Mouse (Mus musculus) thymus, postnatal 0 days (tissue): ENCODE results near the gene Cdc26. TPM values are rescaled to one million over a fixed set of nuclear protein-coding genes. Genes with fewer than 3 reads are reported as not detected.
A peak's percentile ranks its signal among the peaks of the same experiment; 100 is the strongest.

Experiments
- DNase-seq: peaks from one replicate; pipeline ENCODE4 v3.0.0-alpha.2; 2015; ENCODE audit warnings: low spot score
- polyA plus RNA-seq: library from polyadenylated mRNA; unstranded; fragments of >200 nt; fragmentation: Nextera tagmentation; extraction: Ambion mirVana; gene quantifications from 2 replicates; pipeline ENCODE4 v1.2.1, GENCODE M21; 2015

Cdc26 gene
- polyA plus RNA-seq, 1 experiment from 2014 or later = 169 TPM

DNA sequence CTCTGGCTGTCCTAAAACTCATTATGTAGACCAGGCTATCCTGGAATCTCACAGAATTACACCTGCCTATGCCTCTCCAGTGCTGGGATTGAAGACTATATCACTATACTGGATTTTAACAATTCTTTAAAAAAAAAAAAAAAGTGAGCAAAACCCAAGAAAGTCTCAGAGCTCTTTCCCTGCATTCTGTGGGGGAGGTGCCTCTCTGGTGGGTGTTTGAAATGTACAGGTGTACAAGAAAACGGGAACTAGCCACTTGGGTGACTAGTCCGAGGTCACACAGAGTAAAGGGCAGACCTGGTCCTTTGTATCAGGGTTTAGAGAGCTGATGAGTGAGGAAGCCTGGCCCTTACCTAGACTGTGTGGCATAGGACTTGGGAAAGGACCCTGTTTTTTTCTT, 46.0 kb downstream of the Cdc26 start:
- no peak for DNase-seq

DNA sequence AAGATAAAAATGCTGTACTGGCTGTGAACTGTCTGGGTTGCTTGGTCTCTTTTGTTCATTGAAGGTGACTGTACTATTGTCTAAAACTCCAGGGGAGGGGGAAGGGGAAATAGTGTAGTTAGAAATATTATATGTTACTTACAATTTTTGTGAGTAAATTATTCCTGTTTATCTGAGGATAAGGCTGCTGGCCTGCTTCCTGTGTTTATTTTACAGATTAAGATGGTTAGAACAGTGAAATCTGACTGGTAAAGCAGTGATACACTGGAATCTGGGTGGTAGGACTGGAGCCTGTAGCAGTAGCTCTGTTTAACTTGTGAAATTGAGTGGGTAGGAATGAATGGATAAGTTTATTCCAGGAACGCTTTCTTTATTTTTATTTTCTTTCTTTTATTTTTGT, 46.4 kb downstream of the Cdc26 start:
- no peak for DNase-seq

DNA sequence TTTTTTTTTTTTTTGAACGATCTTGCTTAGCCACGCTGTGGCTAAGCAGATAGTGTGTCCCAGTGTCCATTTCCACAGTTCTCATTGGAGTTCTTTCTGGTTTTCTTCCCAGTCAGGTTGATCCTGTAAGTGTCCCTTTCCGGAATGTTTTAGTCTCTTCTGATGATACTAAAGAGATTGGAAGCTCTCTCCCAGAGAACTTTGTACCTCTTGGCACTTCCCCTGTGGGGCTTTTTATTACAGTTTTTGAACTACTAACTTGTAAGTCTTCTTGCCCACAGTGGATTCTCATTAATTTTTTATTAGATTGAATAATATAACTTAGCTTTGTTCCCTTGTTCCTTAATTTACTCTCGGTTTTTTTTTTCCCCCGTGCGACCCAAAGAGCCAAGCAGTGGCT, 46.9 kb downstream of the Cdc26 start:
- no peak for DNase-seq

DNA sequence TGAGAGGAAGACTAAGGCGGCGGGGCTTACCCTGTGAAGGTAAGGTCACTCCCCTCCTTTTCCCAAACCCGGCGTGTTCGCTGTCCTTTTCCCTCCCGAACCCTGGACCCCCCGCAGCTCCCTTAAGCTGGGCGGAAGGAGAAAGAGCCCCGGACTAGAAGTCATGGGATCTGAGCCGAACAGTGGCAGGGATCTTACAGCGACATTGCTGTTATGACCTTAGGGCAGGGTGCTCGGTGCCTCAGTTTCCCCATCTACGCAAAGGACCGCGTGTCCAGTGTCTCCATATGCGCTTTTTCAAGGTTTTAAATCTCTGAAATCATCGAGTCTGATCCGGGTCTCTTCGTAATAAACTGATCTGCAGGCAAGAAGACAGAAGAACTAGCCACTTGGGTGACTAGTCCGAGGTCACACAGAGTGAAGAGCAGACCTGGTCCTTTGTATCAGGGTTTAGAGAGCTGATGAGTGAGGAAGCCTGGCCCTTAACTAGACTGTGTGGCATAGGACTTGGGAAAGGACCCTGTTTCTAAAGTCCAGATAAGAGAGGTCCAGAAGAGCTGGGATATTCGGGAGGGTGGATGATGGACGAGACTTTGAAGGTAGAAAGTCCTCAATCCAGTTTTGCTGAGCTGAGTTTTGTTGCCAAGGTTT, 47.5 kb downstream of the Cdc26 start:
- no peak for DNase-seq

DNA sequence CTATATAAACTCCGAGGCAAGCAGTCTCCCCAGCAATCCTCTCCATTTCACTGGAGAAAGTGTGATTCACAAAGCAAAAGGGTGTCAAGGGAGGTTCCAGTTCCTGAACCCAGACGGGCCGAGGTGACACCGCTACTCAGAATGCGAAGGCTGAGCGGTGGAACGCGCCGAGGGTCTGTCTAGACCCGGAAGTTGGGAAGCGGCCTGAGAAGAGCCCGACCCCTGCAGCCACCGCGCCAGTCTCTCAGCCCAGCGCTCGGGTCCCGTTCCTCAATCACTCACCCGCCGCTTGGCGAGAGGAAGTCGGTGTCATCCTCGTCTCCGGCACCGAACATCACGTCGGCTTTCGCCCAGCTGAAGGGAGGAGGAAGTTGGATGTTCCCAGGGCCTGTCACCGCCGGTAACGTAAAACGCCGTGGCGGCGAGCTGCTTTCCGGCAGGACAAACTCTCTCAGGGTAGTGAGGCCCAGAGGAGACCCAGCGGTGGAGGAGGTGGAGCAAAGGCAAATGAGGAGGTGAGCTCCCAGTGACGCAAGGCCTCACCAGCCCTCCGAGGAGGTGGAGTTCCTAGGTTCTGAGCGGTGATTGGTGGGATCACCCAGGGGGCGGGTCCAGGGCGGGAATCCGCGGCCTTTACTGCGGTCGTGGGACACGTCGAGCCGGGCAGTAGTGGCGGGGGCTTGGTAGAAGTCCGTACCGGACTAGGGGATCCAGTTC, 48.2 kb downstream of the Cdc26 start, which contains the start of the genes Fkbp15 and Slc31a1:
TSS of gene Fkbp15 (minus strand) at position 461 of the 717 bp plus-strand sequence.
TSS of gene Slc31a1 (plus strand) at position 640 of the 717 bp plus-strand sequence.
- DNase-seq = peak; percentile 98

DNA sequence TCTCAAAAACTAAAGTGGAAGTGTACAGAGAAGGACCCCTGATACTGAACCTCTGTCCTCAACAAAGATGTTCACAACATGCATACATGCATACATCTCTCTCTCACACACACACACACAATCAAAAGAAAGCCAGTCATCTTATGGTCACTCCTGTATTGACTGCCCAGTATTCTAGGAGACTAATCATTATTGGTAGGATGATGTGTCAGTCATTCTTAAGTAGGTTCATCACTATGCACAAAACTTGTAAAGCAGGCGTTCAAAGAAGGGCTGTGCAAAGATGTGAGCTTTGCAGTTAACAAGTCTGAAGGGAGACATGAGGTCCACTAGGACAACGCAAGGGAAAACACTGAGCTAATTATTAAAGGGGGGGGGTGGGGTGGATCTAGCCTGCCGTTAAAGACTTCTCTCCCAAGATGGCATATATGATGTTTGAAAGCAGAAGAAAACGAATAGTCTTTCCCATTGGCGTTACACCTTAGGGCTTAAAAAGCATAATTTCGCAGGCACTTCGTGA, 49.1 kb downstream of the Cdc26 start:
- DNase-seq = no peak

DNA sequence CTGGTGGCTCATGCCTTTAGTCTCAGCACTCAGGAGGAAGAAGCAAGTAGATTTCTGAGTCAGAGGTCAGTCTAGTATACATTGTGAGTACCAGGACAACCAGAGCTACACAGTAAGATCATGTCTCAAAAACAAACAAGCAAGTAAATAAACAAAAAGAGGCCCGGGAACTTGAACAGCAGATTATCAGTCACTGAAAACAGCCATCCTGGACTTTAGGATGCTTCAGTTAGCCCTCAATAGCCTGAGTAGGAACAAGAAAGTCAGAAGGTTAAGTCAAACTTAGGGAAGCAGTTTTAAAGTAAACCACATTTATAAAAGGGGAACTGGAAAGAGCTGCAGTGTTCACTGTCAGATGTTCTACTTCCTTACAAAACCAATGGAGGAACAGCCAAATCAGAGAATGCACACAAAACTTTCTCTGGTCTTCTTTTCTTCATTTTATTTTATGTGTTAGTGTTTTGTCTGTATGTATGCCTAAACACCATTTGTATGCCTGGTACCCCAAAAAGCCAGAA, 50.8 kb downstream of the Cdc26 start:
- no peak for DNase-seq

DNA sequence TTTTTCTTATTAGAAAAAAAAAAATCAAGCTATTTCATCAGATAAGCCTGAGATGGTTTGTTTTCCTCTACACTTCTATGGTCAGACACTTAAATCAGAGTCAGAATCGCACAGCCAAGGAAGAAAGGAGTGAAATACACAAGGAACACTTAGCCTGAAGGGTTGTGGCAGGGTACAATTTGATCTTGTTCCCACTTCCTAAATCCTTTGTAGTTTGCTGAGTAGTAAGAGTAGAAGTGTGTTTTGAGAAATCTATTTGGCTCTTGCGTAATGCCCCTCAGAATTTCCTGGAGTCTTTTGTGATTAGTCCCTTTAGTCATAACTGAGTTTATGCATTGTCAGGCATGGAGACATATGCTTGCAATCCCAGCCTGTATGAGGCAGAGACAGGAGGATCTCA, 59.1 kb downstream of the Cdc26 start:
- DNase-seq = no peak

DNA sequence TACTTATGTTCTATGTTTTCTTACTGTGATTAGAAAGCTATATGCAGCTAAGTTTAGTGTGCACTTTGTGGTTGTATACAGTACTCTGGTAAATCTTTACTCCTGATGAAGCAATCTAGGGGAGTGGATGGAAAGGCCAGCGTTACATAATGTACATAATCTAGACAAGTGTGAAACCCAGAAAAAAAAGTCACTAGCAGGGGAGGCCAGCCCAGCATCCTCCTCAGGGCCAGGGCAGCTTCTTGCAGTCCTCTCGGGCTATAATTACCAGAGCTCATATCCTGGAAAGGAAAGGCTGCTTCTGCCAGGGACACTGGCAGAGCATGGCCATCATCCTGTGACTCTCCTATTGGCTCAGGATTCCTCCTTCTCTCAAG, 60.1 kb downstream of the Cdc26 start:
- no peak for DNase-seq

DNA sequence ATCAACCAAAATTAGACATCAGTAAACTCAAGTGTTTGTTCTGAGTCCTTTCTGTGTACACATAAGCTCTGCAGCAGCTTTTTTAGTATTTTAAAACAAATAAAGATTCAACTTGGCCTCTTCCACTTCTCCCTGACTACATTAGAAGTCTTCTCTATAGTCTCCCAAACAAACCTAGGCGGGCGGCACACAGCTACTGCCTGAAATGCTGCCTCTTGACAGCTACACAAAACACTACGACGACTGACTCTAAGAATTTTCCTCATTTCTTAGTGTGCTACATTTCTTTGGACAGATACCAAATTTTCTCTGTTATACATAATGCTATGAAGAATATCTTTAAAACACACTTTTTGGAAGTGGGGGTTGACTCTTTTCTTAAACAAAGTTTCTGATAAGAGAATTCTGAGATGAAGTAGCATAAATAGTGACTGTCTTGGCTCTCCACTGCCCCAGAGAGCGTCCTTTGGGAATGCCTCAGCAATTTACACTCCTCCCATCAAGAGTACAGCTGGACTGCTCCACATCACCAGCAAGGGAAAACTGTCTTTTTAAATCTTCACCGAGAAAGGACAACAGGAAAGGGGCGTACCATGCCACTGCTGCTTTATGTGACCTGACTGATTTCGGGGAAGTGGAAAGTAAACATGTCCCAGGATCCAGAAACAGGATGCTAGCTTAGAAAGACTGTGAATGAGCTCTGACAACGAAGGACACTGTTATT, 60.7 kb downstream of the Cdc26 start:
- DNase-seq = no peak

DNA sequence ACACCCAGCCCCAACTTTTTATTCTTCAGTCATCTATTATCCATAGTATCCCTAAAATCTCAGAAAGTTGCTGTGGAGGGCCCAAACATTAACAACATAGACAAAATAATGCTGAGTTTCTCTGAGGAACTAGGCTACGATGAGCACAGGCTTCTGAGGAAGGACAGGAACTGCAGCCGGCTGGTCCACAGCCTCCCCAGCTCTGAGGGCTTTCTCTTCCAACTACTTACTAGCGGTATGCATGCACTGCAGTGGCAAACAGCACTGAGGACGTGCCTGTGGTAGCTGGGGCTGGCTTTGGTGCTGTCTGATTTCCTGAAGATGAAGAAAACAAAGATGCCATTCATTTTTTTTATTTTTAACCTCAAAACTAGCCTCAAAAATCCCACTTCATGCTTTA, 62.6 kb downstream of the Cdc26 start:
- no peak for DNase-seq

DNA sequence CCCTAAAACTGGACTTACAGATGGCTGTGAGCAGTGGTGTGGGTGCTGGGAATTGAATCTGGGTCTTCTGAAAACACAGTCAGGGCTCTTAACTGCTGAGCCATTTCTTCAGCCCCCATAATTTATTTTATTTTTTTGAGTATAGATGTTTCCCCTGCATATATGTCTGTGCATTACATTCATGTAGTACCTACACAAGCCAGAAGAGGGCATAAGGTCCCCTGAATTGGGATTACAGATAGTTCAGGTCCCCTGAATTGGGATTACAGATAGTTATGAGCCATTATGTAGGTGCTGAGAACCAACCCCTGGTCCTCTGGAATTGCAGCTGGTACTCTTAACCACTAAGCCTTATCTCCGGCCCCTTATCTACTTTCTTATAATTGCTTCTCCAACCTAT, 64.4 kb downstream of the Cdc26 start:
- DNase-seq = peak; percentile 31

DNA sequence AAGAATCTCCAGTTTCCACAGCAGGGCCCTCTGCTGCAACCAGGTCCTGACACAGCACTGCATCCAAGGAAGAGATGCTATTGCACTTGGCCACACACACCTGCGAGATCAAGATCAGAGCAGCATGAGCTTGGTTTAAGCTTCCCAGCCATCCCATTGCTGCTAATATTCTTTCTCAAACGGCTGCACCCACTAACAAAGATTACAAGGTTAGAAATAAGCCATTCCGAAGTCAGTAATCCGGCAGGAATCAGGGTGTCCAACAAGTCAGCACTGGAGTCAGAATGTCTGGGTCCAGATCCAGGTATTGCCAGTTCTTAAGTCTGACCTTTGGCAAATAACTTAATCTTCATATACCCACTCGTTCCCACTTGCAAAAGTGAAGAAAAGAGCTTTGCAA, 69.9 kb downstream of the Cdc26 start:
- no peak for DNase-seq

Other genes starting within 250 kb of the Cdc26 start
- 0.59 and 0.68 TPM in 2 replicates for gene Zfp37, start 177.6 kb downstream of the Cdc26 start, polyA plus RNA-seq
- gene Slc31a2, start 146.1 kb downstream of the Cdc26 start, polyA plus RNA-seq = 9.5 and 10.7 TPM in 2 replicates
- 24.0 and 30.5 TPM in 2 replicates for gene Fkbp15, start 48.1 kb downstream of the Cdc26 start, polyA plus RNA-seq
- gene Slc31a1, start 47.9 kb downstream of the Cdc26 start, polyA plus RNA-seq = 20.1 and 20.2 TPM in 2 replicates
- gene Prpf4, start 155 bp upstream of the Cdc26 start, polyA plus RNA-seq = 20.9 and 22.7 TPM in 2 replicates
- gene Rnf183, start 26.6 kb upstream of the Cdc26 start, polyA plus RNA-seq = 1.7 and 2.0 TPM in 2 replicates
- gene Wdr31, start 62.3 kb upstream of the Cdc26 start, polyA plus RNA-seq = 3.8 and 4.0 TPM in 2 replicates
- 10.6 TPM in 2 replicates for gene Bspry, start 71.4 kb upstream of the Cdc26 start, polyA plus RNA-seq
- gene Hdhd3, start 94.8 kb upstream of the Cdc26 start, polyA plus RNA-seq = 7.0 and 7.5 TPM in 2 replicates
- gene Alad, start 111.3 kb upstream of the Cdc26 start, polyA plus RNA-seq = 52.8 and 54.4 TPM in 2 replicates
- gene Pole3, start 116.4 kb upstream of the Cdc26 start, polyA plus RNA-seq = 55.2 and 62.3 TPM in 2 replicates
- gene 4933430I17Rik, start 116.7 kb upstream of the Cdc26 start, polyA plus RNA-seq = 0.32 and 0.49 TPM in 2 replicates
- gene Rgs3, start 151.2 kb upstream of the Cdc26 start, polyA plus RNA-seq = 14.7 and 18.0 TPM in 2 replicates